Mouse (Mus musculus) macrophage (primary cell): ENCODE results near the gene Ugt1a6b. TPM values are rescaled to one million over a fixed set of nuclear protein-coding genes. Genes with fewer than 3 reads are reported as not detected.
"Not testable (repeated sequence)": the region's sequence is repeated elsewhere in the genome, so short reads cannot be mapped to it uniquely, and the experiment has no call there.

Source experiments
- H3K27ac ChIP-seq: fragments of 350-480 bp; formaldehyde crosslinking; 2 replicates; pipeline ENCODE4 v1.9.0; 2021
- H3K36me3 ChIP-seq: fragments of 350-480 bp; formaldehyde crosslinking; 2 replicates; pipeline ENCODE4 v1.9.0; 2021; ENCODE audit errors: inconsistent target
- H3K4me3 ChIP-seq: fragments of 350-480 bp; formaldehyde crosslinking; 2 replicates; pipeline ENCODE4 v1.9.0; 2021; ENCODE audit errors: inconsistent target
- H3K79me2 ChIP-seq: fragments of 350-480 bp; formaldehyde crosslinking; 2 replicates; pipeline ENCODE4 v1.9.0; 2021; ENCODE audit errors: inconsistent target
- WGBS: methylation state at CpG from one replicate; pipeline ENCODE4 v1.1.7; 2026; ENCODE audit warnings: inconsistent platforms; ENCODE audit not compliant: missing documents; 5-methylcytosine and 5-hydroxymethylcytosine counted together
- polyA plus RNA-seq: library from polyadenylated mRNA; stranded (reverse); fragments of 250-400 nt; gene quantifications from 3 replicates; pipeline ENCODE4 v1.2.4, GENCODE M21; 2018; ENCODE audit warnings: inconsistent platforms

The Ugt1a6b gene
- polyA plus RNA-seq, 1 experiment from 2014 or later = 0.37 TPM

- H3K27ac ChIP-seq, H3K36me3 ChIP-seq, H3K4me3 ChIP-seq: not testable (repeated sequence)
- H3K79me2 ChIP-seq = peaks cover 79% of the 10 kb centered on the region
- 90% methylated on average over 4 of the region's 5 CpGs for WGBS
These were observed 831 bp downstream of the Ugt1a6b start for GRCm38 (mm10) chr1:88103697-88104468.

GRCm38 (mm10) chr1:88104667-88105430, 1.8 kb downstream of the Ugt1a6b start:
- 93% methylated on average over 1 of the region's 1 CpGs for WGBS
- H3K27ac ChIP-seq = no peak overlapping the region
- no peak overlapping the region for H3K4me3 ChIP-seq
- H3K79me2 ChIP-seq = peaks cover 73% of the 10 kb centered on the region
- H3K36me3 ChIP-seq = no peaks in the 10 kb centered on the region

GRCm38 (mm10) chr1:88105656-88106055, 2.6 kb downstream of the Ugt1a6b start:
- H3K4me3 ChIP-seq = no peak overlapping the region
- no peaks in the 10 kb centered on the region for H3K36me3 ChIP-seq
- 100% methylated on average over 2 of the region's 2 CpGs for WGBS
- H3K79me2 ChIP-seq = peaks cover 73% of the 10 kb centered on the region
- no peak overlapping the region for H3K27ac ChIP-seq

GRCm38 (mm10) chr1:88109027-88109557, 6.0 kb downstream of the Ugt1a6b start:
- peaks cover 69% of the 10 kb centered on the region for H3K79me2 ChIP-seq
- not testable (repeated sequence) for H3K36me3 ChIP-seq, H3K4me3 ChIP-seq, H3K27ac ChIP-seq
- WGBS = 75% methylated on average over 2 of the region's 2 CpGs

GRCm38 (mm10) chr1:88109604-88110003, 6.6 kb downstream of the Ugt1a6b start:
- H3K27ac ChIP-seq, H3K4me3 ChIP-seq, H3K36me3 ChIP-seq: not testable (repeated sequence)
- WGBS = 72% methylated on average over 2 of the region's 2 CpGs
- H3K79me2 ChIP-seq = peaks cover 69% of the 10 kb centered on the region

- not testable (repeated sequence) for H3K36me3 ChIP-seq, H3K27ac ChIP-seq, H3K4me3 ChIP-seq
- WGBS = 100% methylated on average over 6 of the region's 6 CpGs
- H3K79me2 ChIP-seq = peaks cover 53% of the 10 kb centered on the region
These were observed 9.7 kb downstream of the Ugt1a6b start for GRCm38 (mm10) chr1:88112769-88113168.

- H3K4me3 ChIP-seq, H3K27ac ChIP-seq, H3K36me3 ChIP-seq: not testable (repeated sequence)
- H3K79me2 ChIP-seq = peaks cover 50% of the 10 kb centered on the region; the same call in 1 of the 2 replicates
- WGBS = 63% methylated on average over 1 of the region's 4 CpGs
These were observed 17.5 kb downstream of the Ugt1a6b start for GRCm38 (mm10) chr1:88120550-88120949.

GRCm38 (mm10) chr1:88121521-88121920, 18.5 kb downstream of the Ugt1a6b start:
- no CpG with 5 or more reads among the region's 1 CpGs for WGBS

GRCm38 (mm10) chr1:88125827-88126360, 22.8 kb downstream of the Ugt1a6b start:
- H3K4me3 ChIP-seq, H3K36me3 ChIP-seq, H3K27ac ChIP-seq: not testable (repeated sequence)
- 45% methylated on average over 2 of the region's 4 CpGs for WGBS
- peaks cover 74% of the 10 kb centered on the region for H3K79me2 ChIP-seq

More at GRCm38 (mm10) chr1:88121521-88121920, 18.5 kb downstream of the Ugt1a6b start:
- H3K36me3 ChIP-seq, H3K27ac ChIP-seq, H3K4me3 ChIP-seq: not testable (repeated sequence)
- H3K79me2 ChIP-seq = peaks cover 50% of the 10 kb centered on the region; the same call in 1 of the 2 replicates

- H3K4me3 ChIP-seq, H3K27ac ChIP-seq, H3K36me3 ChIP-seq: not testable (repeated sequence)
- H3K79me2 ChIP-seq = peaks cover 83% of the 10 kb centered on the region
- WGBS = 87% methylated on average over 2 of the region's 2 CpGs
These were observed 26.0 kb downstream of the Ugt1a6b start for GRCm38 (mm10) chr1:88129091-88129490.

GRCm38 (mm10) chr1:88130223-88130622, 27.2 kb downstream of the Ugt1a6b start:
- not testable (repeated sequence) for H3K36me3 ChIP-seq, H3K4me3 ChIP-seq, H3K27ac ChIP-seq
- 76% methylated on average over 1 of the region's 1 CpGs for WGBS
- peaks cover 73% of the 10 kb centered on the region for H3K79me2 ChIP-seq

GRCm38 (mm10) chr1:88133908-88134456, 30.9 kb downstream of the Ugt1a6b start:
- Histone ChIP-seq H3K36me3 (no peaks in the 10 kb centered on the region), H3K27ac (peak overlapping the region; percentile 87), H3K79me2 (peaks cover 78% of the 10 kb centered on the region), H3K4me3 (no peak overlapping the region)
- 3% methylated on average over 3 of the region's 3 CpGs for WGBS

GRCm38 (mm10) chr1:88134457-88135011, 31.5 kb downstream of the Ugt1a6b start, which contains the start of gene Ugt1a6a:
TSS of gene Ugt1a6a (plus strand) at chr1:88134809.
- Histone ChIP-seq H3K27ac (peak within 1 kb of the TSS; percentile 87), H3K79me2 (peaks cover 73% of the 10 kb centered on the region)
- WGBS = 10% methylated on average over 3 of the region's 5 CpGs
- not testable (repeated sequence) for H3K4me3 ChIP-seq, H3K36me3 ChIP-seq

- peaks cover 67% of the 10 kb centered on the region for H3K79me2 ChIP-seq
These were observed 32.3 kb downstream of the Ugt1a6b start for GRCm38 (mm10) chr1:88135229-88135904.

More at GRCm38 (mm10) chr1:88135229-88135904, 32.3 kb downstream of the Ugt1a6b start:
- not testable (repeated sequence) for H3K27ac ChIP-seq, H3K4me3 ChIP-seq, H3K36me3 ChIP-seq
- 81% methylated on average over 4 of the region's 6 CpGs for WGBS
